Mouse (Mus musculus): ENCODE results near the gene Bora. TPM values are rescaled to one million over a fixed set of nuclear protein-coding genes. Genes with fewer than 3 reads are reported as not detected.
A peak's percentile ranks its signal among the peaks of the same experiment; 100 is the strongest.
"Not testable (repeated sequence)": the region's sequence is repeated elsewhere in the genome, so short reads cannot be mapped to it uniquely, and the experiment has no call there.

Bora gene
- polyA plus RNA-seq (2015; fragmentation: Nextera tagmentation; extraction: Ambion mirVana), result 14.0 and 22.5 TPM in 2 replicates

DNA sequence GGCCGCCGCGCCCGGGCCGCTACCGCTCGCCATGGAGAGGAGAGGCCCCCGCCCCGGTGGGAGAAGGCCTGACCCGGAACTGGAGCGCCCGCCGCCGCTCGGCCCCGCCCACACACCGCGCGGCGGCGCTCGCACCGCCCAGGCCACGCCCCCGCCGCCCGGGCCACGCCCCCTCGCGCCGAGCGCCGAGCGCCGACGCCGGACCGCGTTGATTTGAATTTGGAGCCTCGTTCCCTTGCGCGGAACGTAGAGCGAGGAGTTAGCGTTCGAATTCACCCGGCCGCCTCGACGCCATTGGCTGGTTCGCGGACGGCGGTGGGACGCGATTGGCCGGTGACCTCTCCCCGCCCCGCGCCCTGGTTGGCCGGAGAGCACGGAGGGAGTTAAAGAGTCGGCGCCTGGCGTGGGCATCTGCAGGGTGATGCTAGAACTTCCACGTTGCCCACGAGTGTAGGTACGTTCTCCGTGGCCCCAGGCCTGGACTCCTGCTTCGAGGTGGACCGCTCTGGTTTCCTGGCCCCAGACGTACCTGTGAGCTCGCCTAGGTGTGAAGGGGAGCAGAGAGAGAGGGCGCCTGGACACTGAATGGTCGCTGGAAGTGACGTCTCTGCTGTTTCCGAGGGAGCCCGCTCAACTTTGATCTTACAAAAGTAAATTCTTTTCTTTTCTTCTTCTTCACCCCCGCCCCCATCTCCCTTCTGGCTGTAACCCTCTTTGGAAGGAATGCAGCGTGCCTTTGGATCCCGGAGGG is at the start of gene Bora, which contains the start of gene Mzt1:
Bora (plus strand) TSS at position 192 of the 751 bp plus-strand sequence.
Mzt1 (minus strand) TSS at position 104 of the 751 bp plus-strand sequence.
- H3K4me1 ChIP-seq, result peaks cover 25% of the 10 kb centered on the region
- no peaks in the 10 kb centered on the region for H3K9me3 ChIP-seq (replicated peaks)
- H3K27ac ChIP-seq (replicated peaks), result peak within 1 kb of the TSS; percentile 87
- ATAC-seq (ENCODE audit: low FRiP score), result peak; percentile 97
- H3K27me3 ChIP-seq (replicated peaks), result no peaks in the 10 kb centered on the region
- no peaks in the 10 kb centered on the region for H3K36me3 ChIP-seq
- H3K9ac ChIP-seq (replicated peaks), result peak within 1 kb of the TSS; percentile 93
- H3K4me2 ChIP-seq, result peak within 1 kb of the TSS; percentile 77
- H3K4me3 ChIP-seq (replicated peaks), result peak within 1 kb of the TSS; percentile 98
- WGBS, result under 1% methylated on average over 56 of the region's 81 CpGs

- H3K27ac ChIP-seq (replicated peaks), result no peak overlapping the region
Measured at GRCm38 (mm10) chr14:99010224-99010919, 35.6 kb upstream of the Bora start.

GRCm38 (mm10) chr14:99010920-99011313 is 35.1 kb upstream of the Bora start:
- H3K27ac ChIP-seq (replicated peaks), result no peak overlapping the region
- no peak overlapping the region for H3K4me3 ChIP-seq (replicated peaks)
- H3K4me1 ChIP-seq, result no peaks in the 10 kb centered on the region
- no peaks in the 10 kb centered on the region for H3K9me3 ChIP-seq (replicated peaks)
- H3K36me3 ChIP-seq, result no peaks in the 10 kb centered on the region
- ATAC-seq (ENCODE audit: low FRiP score), result no peak
- no peak overlapping the region for H3K9ac ChIP-seq (replicated peaks)
- WGBS, result 67% methylated on average over 2 of the region's 2 CpGs
- H3K4me2 ChIP-seq, result no peak overlapping the region
- no peaks in the 10 kb centered on the region for H3K27me3 ChIP-seq (replicated peaks)

More at GRCm38 (mm10) chr14:99010224-99010919, 35.6 kb upstream of the Bora start:
- ATAC-seq (ENCODE audit: low FRiP score), result no peak
- no peak overlapping the region for H3K4me3 ChIP-seq (replicated peaks)
- WGBS, result 78% methylated on average over 8 of the region's 8 CpGs
- H3K36me3 ChIP-seq, result no peaks in the 10 kb centered on the region
- H3K4me1 ChIP-seq, result no peaks in the 10 kb centered on the region
- no peaks in the 10 kb centered on the region for H3K9me3 ChIP-seq (replicated peaks)
- no peaks in the 10 kb centered on the region for H3K27me3 ChIP-seq (replicated peaks)
- no peak overlapping the region for H3K9ac ChIP-seq (replicated peaks)
- no peak overlapping the region for H3K4me2 ChIP-seq

GRCm38 (mm10) chr14:99018691-99019090 is 27.3 kb upstream of the Bora start:
- H3K4me2 ChIP-seq, result no peak overlapping the region
- H3K36me3 ChIP-seq, result no peaks in the 10 kb centered on the region
- H3K9ac ChIP-seq (replicated peaks), result no peak overlapping the region
- ATAC-seq (ENCODE audit: low FRiP score), result no peak
- H3K27me3 ChIP-seq (replicated peaks), result no peaks in the 10 kb centered on the region
- 82% methylated on average over 7 of the region's 7 CpGs for WGBS
- H3K27ac ChIP-seq (replicated peaks), result no peak overlapping the region
- no peaks in the 10 kb centered on the region for H3K9me3 ChIP-seq (replicated peaks)
- no peak overlapping the region for H3K4me3 ChIP-seq (replicated peaks)
- 0 out of 2 replicates have a peak, but pooled peaks cover 3% of the 10 kb centered on the region for H3K4me1 ChIP-seq

- ATAC-seq (ENCODE audit: low FRiP score), result no peak
- no peaks in the 10 kb centered on the region for H3K9me3 ChIP-seq (replicated peaks)
- no peaks in the 10 kb centered on the region for H3K27me3 ChIP-seq (replicated peaks)
- 0 out of 2 replicates have a peak, but pooled peaks cover 3% of the 10 kb centered on the region for H3K4me1 ChIP-seq
- H3K4me2 ChIP-seq, result no peak overlapping the region
- H3K9ac ChIP-seq (replicated peaks), result no peak overlapping the region
- no peak overlapping the region for H3K27ac ChIP-seq (replicated peaks)
- 55% methylated on average over 10 of the region's 10 CpGs for WGBS
- no peak overlapping the region for H3K4me3 ChIP-seq (replicated peaks)
- no peaks in the 10 kb centered on the region for H3K36me3 ChIP-seq
Measured at GRCm38 (mm10) chr14:99019136-99019808, 26.8 kb upstream of the Bora start.

GRCm38 (mm10) chr14:99022346-99023086 is 23.5 kb upstream of the Bora start:
- no peaks in the 10 kb centered on the region for H3K9me3 ChIP-seq (replicated peaks)
- H3K4me3 ChIP-seq (replicated peaks), result peak overlapping the region; percentile 28
- peak overlapping the region; percentile 51 for H3K4me2 ChIP-seq
- H3K9ac ChIP-seq (replicated peaks), result no peak overlapping the region
- 0 out of 2 replicates have a peak, but pooled peaks cover 3% of the 10 kb centered on the region for H3K4me1 ChIP-seq
- peak; percentile 31; the same call in 1 of the 2 replicates for ATAC-seq (ENCODE audit: low FRiP score)
- WGBS, result 45% methylated on average over 12 of the region's 12 CpGs
- no peak overlapping the region for H3K27ac ChIP-seq (replicated peaks)
- H3K27me3 ChIP-seq (replicated peaks), result no peaks in the 10 kb centered on the region
- H3K36me3 ChIP-seq, result no peaks in the 10 kb centered on the region

DNA sequence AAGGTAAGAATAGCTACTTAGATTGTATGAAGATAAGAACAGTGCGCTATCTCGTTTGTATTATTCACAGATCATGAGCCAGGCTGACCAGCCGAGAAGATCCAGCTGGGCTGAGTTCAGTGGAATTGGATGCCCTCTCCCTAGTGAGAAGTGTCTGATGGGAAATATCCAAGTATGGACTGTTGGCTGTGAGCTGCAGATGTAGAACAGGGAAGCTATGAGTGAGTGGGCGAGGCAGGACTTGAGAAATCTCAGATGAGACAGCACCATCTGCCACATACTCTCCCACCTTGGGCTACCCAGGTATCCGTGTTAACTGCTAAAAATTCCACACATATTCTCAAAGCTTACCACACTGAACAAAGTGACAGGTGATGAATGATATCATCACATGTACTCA is 16.0 kb upstream of the Bora start:
- Histone ChIP-seq H3K36me3 (peaks cover 2% of the 10 kb centered on the region; the same call in 1 of the 2 replicates), H3K9ac (replicated peaks) (no peak overlapping the region), H3K4me1 (no peaks in the 10 kb centered on the region), H3K27ac (replicated peaks) (no peak overlapping the region), H3K9me3 (replicated peaks) (no peaks in the 10 kb centered on the region), H3K27me3 (replicated peaks) (no peaks in the 10 kb centered on the region), H3K4me3 (replicated peaks) (no peak overlapping the region), H3K4me2 (no peak overlapping the region)
- no peak for ATAC-seq (ENCODE audit: low FRiP score)
- 87% methylated on average over 5 of the region's 5 CpGs for WGBS

DNA sequence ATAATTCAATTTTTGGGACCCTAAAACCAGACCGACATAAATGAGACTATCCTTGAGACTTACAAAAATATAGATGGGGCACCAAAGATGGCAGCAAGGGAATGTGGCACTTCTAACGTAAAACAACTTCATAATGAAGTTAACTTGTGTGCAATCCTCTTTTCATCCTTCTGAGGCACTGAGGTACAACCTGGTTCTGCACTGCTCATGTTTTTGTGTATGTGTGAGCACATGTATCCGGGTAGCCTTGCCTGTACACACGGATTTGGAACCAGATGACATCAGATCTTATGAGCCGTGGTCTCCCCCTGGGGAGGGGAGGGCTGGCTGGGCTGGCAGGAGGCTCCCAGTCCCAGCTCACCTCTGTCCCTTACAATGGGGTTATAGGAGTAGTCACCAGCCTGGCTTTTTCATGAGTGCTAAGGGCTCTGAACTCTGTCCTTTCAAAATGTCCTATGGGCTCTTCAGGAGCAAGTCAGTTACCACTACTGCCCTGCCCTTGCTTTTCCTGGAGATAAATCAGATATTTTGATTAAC is 14.6 kb upstream of the Bora start:
- H3K27ac ChIP-seq (replicated peaks), result no peak overlapping the region
- no peaks in the 10 kb centered on the region for H3K27me3 ChIP-seq (replicated peaks)
- no peak overlapping the region for H3K4me3 ChIP-seq (replicated peaks)
- peaks cover 7% of the 10 kb centered on the region for H3K36me3 ChIP-seq
- no peaks in the 10 kb centered on the region for H3K4me1 ChIP-seq
- H3K9ac ChIP-seq (replicated peaks), result no peak overlapping the region
- H3K9me3 ChIP-seq (replicated peaks), result no peaks in the 10 kb centered on the region
- no peak for ATAC-seq (ENCODE audit: low FRiP score)
- WGBS, result 79% methylated on average over 5 of the region's 5 CpGs
- no peak overlapping the region for H3K4me2 ChIP-seq

DNA sequence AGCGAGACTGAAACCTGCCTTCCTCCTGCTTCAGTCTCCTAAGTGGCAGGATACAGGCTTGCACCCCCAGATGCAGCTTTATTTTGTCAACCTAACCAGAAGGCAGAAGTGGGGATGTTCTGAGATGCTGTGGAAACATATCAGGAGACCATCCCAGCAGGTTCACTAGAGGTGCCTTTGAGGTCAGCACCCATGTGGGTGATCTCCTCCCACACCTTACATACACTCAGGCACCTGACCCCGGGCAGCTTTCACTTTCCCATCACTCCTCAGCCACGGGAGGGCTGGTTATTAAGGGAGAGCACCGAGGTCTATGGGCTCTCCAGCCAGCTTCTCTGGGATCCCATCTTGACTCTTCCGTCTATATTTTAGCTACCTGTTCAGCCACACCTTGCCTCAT is 13.4 kb upstream of the Bora start:
- 83% methylated on average over 5 of the region's 5 CpGs for WGBS
- H3K36me3 ChIP-seq, result peaks cover 7% of the 10 kb centered on the region
- no peaks in the 10 kb centered on the region for H3K4me1 ChIP-seq
- H3K9me3 ChIP-seq (replicated peaks), result no peaks in the 10 kb centered on the region
- no peaks in the 10 kb centered on the region for H3K27me3 ChIP-seq (replicated peaks)
- H3K4me2 ChIP-seq, result no peak overlapping the region
- no peak for ATAC-seq (ENCODE audit: low FRiP score)
- H3K27ac ChIP-seq (replicated peaks), result no peak overlapping the region
- H3K9ac ChIP-seq (replicated peaks), result no peak overlapping the region
- H3K4me3 ChIP-seq (replicated peaks), result no peak overlapping the region

- not testable (repeated sequence) for H3K4me2 ChIP-seq; H3K4me3 ChIP-seq (replicated peaks); H3K27ac ChIP-seq (replicated peaks); H3K4me1 ChIP-seq; H3K9me3 ChIP-seq (replicated peaks); ATAC-seq (ENCODE audit: low FRiP score); H3K9ac ChIP-seq (replicated peaks); H3K27me3 ChIP-seq (replicated peaks)
- 92% methylated on average over 8 of the region's 8 CpGs for WGBS
- H3K36me3 ChIP-seq, result peaks cover 11% of the 10 kb centered on the region
Measured at GRCm38 (mm10) chr14:99034851-99035250, 11.2 kb upstream of the Bora start.

- H3K36me3 ChIP-seq, result peaks cover 11% of the 10 kb centered on the region
- no peak overlapping the region for H3K4me2 ChIP-seq
- no peak overlapping the region for H3K9ac ChIP-seq (replicated peaks)
- no peaks in the 10 kb centered on the region for H3K4me1 ChIP-seq
- no peak overlapping the region for H3K4me3 ChIP-seq (replicated peaks)
- no peaks in the 10 kb centered on the region for H3K27me3 ChIP-seq (replicated peaks)
- ATAC-seq (ENCODE audit: low FRiP score), result no peak
- no peak overlapping the region for H3K27ac ChIP-seq (replicated peaks)
- 68% methylated on average over 4 of the region's 4 CpGs for WGBS
- H3K9me3 ChIP-seq (replicated peaks), result no peaks in the 10 kb centered on the region
Measured at GRCm38 (mm10) chr14:99036039-99036438, 10.0 kb upstream of the Bora start.

Measured in neural tube, embryonic 15.5 days (tissue).